Mouse (Mus musculus) stomach, embryonic 14.5 days (tissue): ENCODE results near the gene Celsr1. TPM values are rescaled to one million over a fixed set of nuclear protein-coding genes. Genes with fewer than 3 reads are reported as not detected.
"Not testable (repeated sequence)": the region's sequence is repeated elsewhere in the genome, so short reads cannot be mapped to it uniquely, and the experiment has no call there.

Experiments
- ATAC-seq: fragments of 200-750 bp; cut with Nextera tagmentation; 2 replicates; pipeline ENCODE4 v1.8.0; 2017; ENCODE audit warnings: low read depth, moderate TSS enrichment; ENCODE audit not compliant: insufficient number of reproducible peaks, insufficient read depth, low FRiP score
- H3K27ac ChIP-seq: fragments of 300-500 bp; sonication (generic); 2 replicates; pipeline ENCODE4 v1.5.1; 2014; ENCODE audit warnings: mild to moderate bottlenecking, low read length, moderate library complexity, mixed read lengths
- H3K27me3 ChIP-seq: fragments of 300-500 bp; sonication (generic); 2 replicates; pipeline ENCODE4 v1.6.1; 2014; ENCODE audit warnings: low read length, control low read depth, mixed read lengths; ENCODE audit not compliant: control insufficient read depth, insufficient read depth
- H3K36me3 ChIP-seq: fragments of 300-500 bp; sonication (generic); 2 replicates; pipeline ENCODE4 v1.6.1; 2014; ENCODE audit warnings: mild to moderate bottlenecking, control low read depth, low read length, moderate library complexity, mixed read lengths; ENCODE audit not compliant: control insufficient read depth, insufficient read depth
- H3K4me1 ChIP-seq: fragments of 300-500 bp; sonication (generic); 2 replicates; pipeline ENCODE4 v1.6.1; 2014; ENCODE audit warnings: low read length, control low read depth, mixed read lengths; ENCODE audit not compliant: control insufficient read depth, insufficient read depth
- H3K4me2 ChIP-seq: fragments of 300-500 bp; sonication (generic); replicated peaks from 2 replicates; pipeline ENCODE4 v1.6.1; 2014; ENCODE audit warnings: low read depth, low read length, control low read depth
- H3K4me3 ChIP-seq: fragments of 300-500 bp; sonication (generic); 2 replicates; pipeline ENCODE4 v1.5.1; 2014; ENCODE audit warnings: low read depth, low read length, control low read depth
- H3K9ac ChIP-seq: fragments of 300-500 bp; sonication (generic); replicated peaks from 2 replicates; pipeline ENCODE4 v1.6.1; 2014; ENCODE audit warnings: low read depth, mild to moderate bottlenecking, control low read depth, low read length, moderate library complexity, mixed read lengths
- H3K9me3 ChIP-seq: fragments of 300-500 bp; sonication (generic); 2 replicates; pipeline ENCODE4 v1.6.1; 2016; ENCODE audit warnings: low read depth, low read length, control low read depth; ENCODE audit not compliant: control insufficient read depth
- WGBS: fragments of 180-500 bp; shearing (Covaris S2); extraction: QIAGEN DNeasy Blood & Tissue Kit; methylation state at CpG from one replicate; pipeline ENCODE4 v1.1.7; 2014; 5-methylcytosine and 5-hydroxymethylcytosine counted together
- polyA plus RNA-seq: library from polyadenylated mRNA; unstranded; fragments of >200 nt; fragmentation: Nextera tagmentation; extraction: Ambion mirVana; gene quantifications from 2 replicates; pipeline ENCODE4 v1.2.1, GENCODE M21; 2014

The Celsr1 gene
- polyA plus RNA-seq, 1 experiment from 2014 or later, result 7.8 TPM

DNA sequence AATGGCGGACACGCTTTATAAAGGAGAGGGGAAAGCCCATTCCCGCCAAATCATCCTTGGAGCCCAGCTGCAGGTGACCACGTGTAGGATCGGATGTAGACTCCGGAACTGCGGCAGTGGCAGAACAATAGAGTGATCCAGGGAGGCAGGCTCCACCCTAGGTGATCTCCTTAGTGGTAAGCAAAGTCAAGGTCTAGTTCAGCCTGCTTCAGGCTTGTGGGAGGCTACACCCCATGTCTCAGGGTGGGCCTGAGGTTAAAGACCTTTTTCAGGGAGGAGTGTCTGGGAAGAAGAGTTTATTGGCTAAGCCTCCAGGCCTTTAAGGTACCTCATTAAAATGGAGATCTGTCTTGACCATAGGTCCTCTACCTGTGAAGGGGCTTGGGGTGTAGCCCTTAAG is 167.7 kb downstream of the Celsr1 start:
- not testable (repeated sequence) for H3K4me3 ChIP-seq, ATAC-seq, H3K4me1 ChIP-seq, H3K27me3 ChIP-seq, H3K9me3 ChIP-seq, H3K4me2 ChIP-seq, H3K9ac ChIP-seq, H3K27ac ChIP-seq
- 92% methylated on average over 7 of the region's 7 CpGs for WGBS
- H3K36me3 ChIP-seq, result peaks cover 61% of the 10 kb centered on the region

- under 1% methylated on average over 42 of the region's 42 CpGs for WGBS
- peak; percentile 99 for ATAC-seq
- H3K9me3 ChIP-seq, result no peaks in the 10 kb centered on the region
- H3K27ac ChIP-seq, result peak within 1 kb of the TSS; percentile 35
- H3K4me1 ChIP-seq, result peaks cover 17% of the 10 kb centered on the region; the same call in 1 of the 2 replicates
- H3K36me3 ChIP-seq, result peaks cover 23% of the 10 kb centered on the region; the same call in 1 of the 2 replicates
- H3K27me3 ChIP-seq, result no peaks in the 10 kb centered on the region
- peak within 1 kb of the TSS; percentile 60 for H3K9ac ChIP-seq
- peak within 1 kb of the TSS; percentile 88 for H3K4me2 ChIP-seq
- H3K4me3 ChIP-seq, result peak within 1 kb of the TSS; percentile 53
Observed at GRCm38 (mm10) chr15:85859490-85860031, 174.0 kb downstream of the Celsr1 start, which contains the start of gene Gtse1. Gtse1 (plus strand) TSS chr15:85859745.

DNA sequence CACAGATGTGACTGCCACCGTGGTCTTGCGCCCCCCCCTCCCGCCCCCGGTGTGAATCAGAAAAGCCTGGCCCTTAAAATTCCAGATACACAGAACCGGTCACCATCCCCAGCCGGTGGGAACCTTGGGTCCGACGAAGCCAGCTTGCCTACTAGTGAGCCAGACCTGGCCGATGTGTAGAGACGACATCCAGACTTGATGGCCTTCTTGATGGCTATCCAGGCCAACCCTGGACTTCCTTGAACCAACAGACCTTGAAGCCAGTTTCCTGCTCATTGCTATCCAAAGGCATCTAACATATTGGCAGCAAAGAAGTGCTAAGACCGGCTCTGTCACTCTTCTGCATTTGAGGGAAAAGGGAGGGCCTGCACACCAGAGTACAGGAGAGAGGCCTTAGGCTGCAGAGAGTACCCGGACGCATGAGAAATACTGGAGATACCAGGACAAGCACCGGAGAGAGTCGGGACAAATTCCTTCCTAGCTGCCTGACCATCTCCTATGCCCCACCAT is 174.5 kb downstream of the Celsr1 start:
- Histone ChIP-seq H3K4me1 (peaks cover 17% of the 10 kb centered on the region; the same call in 1 of the 2 replicates), H3K27me3 (no peaks in the 10 kb centered on the region), H3K27ac (peak overlapping the region; percentile 12), H3K4me3 (peak overlapping the region; percentile 53), H3K9me3 (no peaks in the 10 kb centered on the region), H3K36me3 (peaks cover 19% of the 10 kb centered on the region; the same call in 1 of the 2 replicates), H3K4me2 (peak overlapping the region; percentile 88), H3K9ac (peak overlapping the region; percentile 60; the same call in 1 of the 2 replicates)
- ATAC-seq, result no peak
- WGBS, result 10% methylated on average over 15 of the region's 15 CpGs

- no peaks in the 10 kb centered on the region for H3K4me1 ChIP-seq
- no peak overlapping the region for H3K4me3 ChIP-seq
- H3K4me2 ChIP-seq, result no peak overlapping the region
- no peak for ATAC-seq
- no peak overlapping the region for H3K27ac ChIP-seq
- no peaks in the 10 kb centered on the region for H3K36me3 ChIP-seq
- H3K9ac ChIP-seq, result no peak overlapping the region
- 81% methylated on average over 12 of the region's 12 CpGs for WGBS
- no peaks in the 10 kb centered on the region for H3K9me3 ChIP-seq
- no peaks in the 10 kb centered on the region for H3K27me3 ChIP-seq
Observed at GRCm38 (mm10) chr15:85851656-85852392, 181.8 kb downstream of the Celsr1 start.

Other genes starting within 250 kb of the Celsr1 start
- gene Cdpf1, start 222.1 kb downstream of the Celsr1 start, polyA plus RNA-seq, result 27.1 TPM in 2 replicates
- gene Pkdrej, start 212.0 kb downstream of the Celsr1 start, polyA plus RNA-seq, result 0.20 and 0.24 TPM in 2 replicates
- 6.7 and 8.0 TPM in 2 replicates for gene Ttc38, start 201.5 kb downstream of the Celsr1 start, polyA plus RNA-seq
- 24.6 and 24.9 TPM in 2 replicates for gene Gtse1, start 174.0 kb downstream of the Celsr1 start, polyA plus RNA-seq
- gene Trmu, start 154.5 kb downstream of the Celsr1 start, polyA plus RNA-seq, result 38.6 and 41.9 TPM in 2 replicates
- gene Gramd4, start 23.9 kb upstream of the Celsr1 start, polyA plus RNA-seq, result 7.2 and 7.6 TPM in 2 replicates
- 10.3 and 13.1 TPM in 2 replicates for gene Cerk, start 152.4 kb upstream of the Celsr1 start, polyA plus RNA-seq
- gene Tbc1d22a, start 180.7 kb upstream of the Celsr1 start, polyA plus RNA-seq, result 9.3 and 9.7 TPM in 2 replicates